Mouse (Mus musculus) skeletal muscle tissue, adult 2 months (tissue): Measurements from ENCODE around the gene Gdnf.
A peak's percentile ranks its signal among the peaks of the same experiment; 100 is the strongest.

Experiments used
- DNase-seq: peaks from one replicate; pipeline ENCODE4 v3.0.0-alpha.2; 2012; ENCODE audit warnings: low read depth, low spot score

The Gdnf gene

DNA sequence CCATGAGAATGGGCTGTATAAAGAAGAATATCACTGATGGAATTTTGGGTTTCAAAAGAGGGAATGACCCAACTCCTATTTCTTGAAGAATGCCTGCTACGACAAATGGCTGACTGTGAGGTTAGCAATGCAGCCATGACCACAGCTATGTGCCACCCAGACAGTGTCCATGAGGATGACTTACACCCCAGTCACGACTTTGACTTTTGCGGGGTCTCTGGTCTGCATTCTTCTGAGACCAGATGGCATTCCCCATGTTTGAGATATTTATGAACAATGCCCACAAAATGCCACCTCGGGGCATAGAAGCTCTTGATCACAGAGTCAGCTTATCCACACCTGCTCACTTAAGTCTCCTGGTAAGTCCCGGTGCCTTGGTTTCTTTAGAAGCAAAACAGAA lies 52.2 kb downstream of the Gdnf start:
- no peak for DNase-seq

DNA sequence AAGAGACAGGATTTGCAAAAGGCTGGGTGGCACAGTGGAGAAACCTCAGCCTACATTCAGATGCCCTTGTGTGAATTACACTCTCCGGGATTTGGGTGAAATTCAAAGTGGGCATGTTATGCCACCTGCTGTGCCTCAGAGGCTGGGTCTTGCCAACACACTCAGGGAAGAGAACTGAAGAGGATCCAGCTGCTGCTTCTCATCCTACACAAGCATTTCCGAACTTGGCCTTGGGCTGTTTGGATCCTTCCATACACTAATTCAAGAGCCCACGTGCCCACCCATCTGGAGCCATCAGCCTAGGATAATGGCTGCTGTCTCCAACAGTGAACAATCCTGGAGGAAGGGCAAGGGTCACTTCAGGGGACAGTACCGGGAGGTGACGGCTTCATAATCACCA lies 52.7 kb downstream of the Gdnf start:
- DNase-seq: no peak

DNA sequence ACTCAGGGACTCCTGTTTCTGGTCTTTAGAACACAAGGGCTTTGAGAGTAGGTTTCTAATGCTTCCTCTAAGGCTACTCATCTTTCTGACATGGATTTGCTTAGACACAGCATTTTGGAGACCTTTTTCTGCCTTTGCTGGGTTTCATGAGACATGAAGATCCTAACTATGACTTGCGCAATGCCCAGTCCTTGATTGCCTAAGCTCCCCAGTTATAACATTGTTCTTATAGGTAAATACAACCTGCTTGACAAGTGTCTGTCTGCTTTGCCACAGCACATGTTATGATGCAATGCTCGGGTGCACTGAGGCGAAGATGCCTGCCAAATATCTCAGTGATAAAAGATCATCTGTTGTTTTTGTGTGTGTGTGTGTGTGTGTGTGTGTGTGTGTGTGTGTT lies 54.7 kb downstream of the Gdnf start:
- DNase-seq: no peak

DNA sequence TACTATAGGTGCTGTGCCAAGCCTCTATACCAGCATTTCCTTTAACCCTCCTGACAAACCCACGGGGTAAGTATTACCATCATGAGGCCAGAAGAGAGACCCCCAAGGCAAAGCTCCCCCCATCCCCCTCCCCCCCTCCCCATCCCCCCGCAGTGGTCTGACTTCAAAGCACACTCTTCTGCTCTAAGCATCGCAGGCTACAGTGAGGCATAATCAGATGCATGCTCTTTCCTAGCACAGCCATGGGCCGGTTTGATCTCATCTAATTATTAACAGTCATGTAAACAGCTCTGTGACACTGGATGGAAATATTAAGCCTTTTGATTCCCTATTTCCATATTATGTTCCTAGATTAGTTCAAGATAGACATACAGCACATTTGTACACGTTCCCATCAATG lies 61.8 kb downstream of the Gdnf start:
- DNase-seq: no peak

DNA sequence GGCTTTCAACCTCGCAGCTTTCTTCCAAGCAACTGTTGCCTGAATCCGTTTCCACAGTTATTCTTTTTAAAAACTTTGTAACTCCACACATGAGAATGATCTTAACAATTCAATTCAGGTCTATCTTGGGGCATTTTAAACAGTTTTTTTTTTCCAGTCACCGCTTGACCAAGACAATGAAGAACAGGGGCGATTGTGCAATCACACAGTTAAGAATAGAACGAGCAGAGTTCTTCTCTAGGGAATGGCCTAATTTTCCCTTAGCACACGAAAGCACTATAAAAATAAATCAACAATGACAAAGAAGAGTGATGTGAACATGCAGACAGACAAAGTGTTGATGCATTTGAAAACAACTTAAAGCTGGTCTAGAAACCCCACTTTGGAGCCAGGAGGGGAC lies 65.2 kb downstream of the Gdnf start:
- no peak for DNase-seq

DNA sequence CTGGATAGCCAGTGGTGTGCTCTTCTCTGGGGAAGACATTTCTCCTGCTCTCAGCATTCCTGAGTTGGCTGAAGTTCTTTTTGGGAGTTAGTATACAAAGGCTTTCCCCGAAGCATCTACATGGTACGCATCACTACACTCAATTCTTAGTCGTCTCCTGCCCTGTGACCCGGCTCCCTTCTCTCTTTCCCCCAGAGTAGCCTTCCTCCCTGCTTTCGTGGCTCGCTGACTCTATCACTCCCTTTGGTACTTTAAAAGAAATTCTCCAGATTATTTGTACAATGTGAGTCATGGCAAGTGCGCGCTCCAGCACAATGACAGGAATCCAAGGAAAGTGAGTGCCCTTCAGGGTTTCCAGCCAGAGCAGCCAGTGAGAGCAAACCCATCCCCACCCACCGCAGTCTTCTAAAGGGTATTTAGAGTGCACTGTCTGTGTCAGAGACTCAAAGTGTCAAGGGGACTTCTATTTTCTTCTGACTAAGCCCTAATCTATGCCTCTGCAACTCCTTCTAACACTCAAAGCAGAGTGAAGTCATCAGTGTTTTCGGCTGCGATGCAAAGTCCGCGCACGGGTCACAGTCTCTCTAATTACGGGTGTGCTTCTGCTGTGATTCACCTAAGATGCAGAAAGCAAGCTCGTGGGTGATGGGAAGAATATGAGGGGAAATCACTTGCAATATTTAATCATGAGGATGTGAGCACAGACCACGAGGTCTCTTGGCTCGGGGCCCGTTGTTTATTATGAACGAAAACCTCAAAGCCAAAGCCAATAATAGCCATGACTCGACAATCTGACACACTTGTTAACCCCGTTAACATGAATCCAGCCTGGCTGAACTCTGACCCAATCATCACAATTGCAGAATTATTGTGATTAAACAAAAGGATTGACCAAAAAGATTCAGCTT lies 67.2 kb downstream of the Gdnf start:
- no peak for DNase-seq

DNA sequence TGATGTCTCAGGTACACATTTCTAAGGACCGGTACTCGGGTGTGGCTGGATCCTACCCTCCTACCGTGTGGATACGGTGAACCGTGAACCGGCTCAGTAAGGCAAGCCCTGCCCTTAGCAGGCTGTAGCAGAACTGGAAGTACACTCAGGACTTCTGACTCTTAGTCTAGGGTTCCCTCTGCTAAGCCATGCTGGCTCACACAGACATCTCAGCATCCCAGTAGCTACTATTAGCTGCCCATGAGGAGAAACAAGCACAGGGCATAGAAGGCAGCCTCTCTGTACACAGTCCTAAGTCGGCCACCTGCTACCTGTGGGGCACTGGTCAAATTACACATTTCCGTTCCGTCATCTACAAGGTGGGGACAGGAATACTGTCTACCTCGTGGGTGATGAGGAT lies 68.2 kb downstream of the Gdnf start:
- peak; percentile 81 for DNase-seq

DNA sequence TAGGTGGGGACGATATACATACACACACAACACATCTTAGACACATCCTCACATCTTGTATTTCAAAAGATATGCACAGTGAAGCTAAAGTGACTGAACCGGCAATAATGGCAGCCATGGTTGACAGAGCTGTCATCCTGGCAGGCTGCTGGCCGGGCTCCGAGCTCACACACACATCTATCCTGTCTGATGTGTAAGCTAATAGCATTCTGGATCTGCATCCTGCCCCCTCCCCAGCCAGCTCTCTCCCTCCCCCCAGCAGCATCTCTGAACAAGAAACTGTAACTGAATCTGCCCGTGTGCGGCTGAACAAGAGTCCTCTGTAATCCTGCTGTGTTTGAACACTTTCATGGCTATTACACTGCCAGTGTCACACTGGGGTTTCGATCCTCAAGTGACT lies 69.3 kb downstream of the Gdnf start:
- DNase-seq: peak; percentile 26

DNA sequence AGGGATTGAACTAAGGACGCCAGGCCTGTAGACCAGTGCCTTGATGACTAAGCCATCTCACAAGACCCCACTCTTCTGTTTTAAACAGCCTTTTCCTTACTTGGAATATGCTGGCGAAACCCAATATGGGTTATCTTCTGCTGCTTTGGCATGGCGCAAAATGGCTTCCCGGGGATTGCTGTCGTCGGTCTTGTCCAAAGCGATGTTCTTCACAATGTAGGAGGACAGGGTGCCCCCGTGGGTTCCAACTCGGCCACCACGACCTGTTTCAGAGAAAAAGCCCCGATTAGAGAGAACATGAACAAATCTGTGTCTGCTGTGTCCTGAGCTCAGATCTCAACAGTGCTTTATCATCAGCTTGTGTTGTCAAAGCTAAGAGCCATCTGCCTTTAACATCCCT lies 73.5 kb downstream of the Gdnf start:
- DNase-seq: no peak

DNA sequence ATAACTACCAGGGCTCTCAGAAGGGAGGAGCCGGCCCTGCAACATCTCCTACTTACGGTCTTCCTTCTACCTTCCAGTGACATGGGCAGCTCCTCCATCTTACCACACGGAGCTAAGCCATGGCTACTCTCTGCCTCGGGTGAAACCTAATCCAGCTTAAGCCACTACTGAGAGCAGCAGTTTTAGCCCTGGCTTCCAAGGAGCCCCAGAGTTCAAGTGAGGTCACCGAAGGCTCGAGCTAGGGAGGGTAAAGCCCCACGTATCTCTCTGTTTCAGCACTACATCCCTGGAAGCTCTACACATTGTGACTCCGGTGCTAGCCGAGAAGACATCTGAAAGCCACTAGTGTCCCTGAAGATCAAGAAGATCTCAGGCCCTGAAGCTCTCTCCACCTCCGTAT lies 74.5 kb downstream of the Gdnf start:
- peak; percentile 81 for DNase-seq

DNA sequence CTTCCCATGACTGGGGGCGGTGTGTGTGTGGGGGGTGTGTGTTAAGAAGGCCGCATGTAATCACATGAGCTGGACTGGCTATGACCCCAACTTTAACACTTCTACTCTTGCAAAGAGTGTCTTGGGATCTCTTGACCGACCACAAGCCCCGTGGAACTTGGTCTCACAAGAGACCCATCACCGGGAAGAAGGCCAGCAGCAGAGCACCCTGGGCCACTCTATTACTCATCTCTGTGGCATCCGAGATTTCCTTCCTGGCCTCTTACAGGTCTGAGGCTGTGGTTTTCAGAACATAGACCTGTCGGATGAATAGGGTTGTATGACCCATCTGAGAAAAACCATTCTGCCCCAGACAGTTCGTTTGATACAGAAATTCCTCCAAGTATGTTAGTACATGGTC lies 75.9 kb downstream of the Gdnf start:
- DNase-seq: no peak
